Mouse (Mus musculus) 3134 (cell line): Measurements from ENCODE around the gene Cenpq.

Experiments used
- DNase-seq: peaks from one replicate; pipeline ENCODE4 v3.0.0-alpha.2; 2011; ENCODE audit warnings: low spot score; ENCODE audit not compliant: insufficient read length; ENCODE audit errors: extremely low read depth

Gene Cenpq

DNA sequence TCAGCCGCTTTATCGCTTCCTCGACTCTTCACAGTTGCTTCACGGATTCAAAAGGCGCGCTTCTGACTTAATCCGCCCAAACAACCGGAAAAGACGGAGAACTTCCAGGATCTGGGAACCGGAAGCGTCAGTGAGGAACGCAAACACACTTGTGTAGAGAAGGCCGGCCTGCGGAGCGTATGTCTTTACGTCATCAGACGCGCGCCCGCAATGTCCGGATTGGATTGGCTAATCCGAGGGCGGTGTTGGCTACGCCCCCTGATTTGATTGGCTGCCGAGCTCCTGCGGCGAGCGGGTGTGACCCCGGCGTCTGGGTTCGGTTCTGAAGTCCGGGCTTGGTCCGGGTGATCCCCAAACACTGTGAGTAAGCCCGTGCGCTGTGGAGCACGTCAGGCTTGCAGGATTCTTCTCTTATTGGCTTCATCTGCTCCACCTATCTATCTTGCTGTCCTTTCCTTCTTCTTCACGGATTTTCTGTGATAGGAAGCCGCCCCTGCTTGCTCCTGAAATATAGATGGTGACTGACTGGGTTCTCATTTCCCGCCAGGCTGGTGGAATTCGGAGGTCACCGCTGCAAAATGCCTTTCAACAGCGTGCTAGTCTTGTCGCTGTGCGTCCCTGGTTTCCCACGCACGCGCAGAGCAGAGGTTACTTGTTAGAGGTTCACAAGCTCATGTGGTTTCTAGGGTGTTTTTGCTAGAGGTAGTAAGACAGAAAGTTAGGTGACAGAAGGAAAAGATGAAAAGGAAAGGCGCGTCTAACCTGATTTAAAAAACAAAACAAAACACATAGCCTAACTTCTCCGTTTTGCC, at the start of gene Cenpq, which contains the start of gene Mut:
Gene Cenpq, minus strand, starts transcription at position 628 of the 812 bp plus-strand sequence.
Gene Mut, plus strand, starts transcription at position 266 of the 812 bp plus-strand sequence.
- peak; percentile 98 for DNase-seq

DNA sequence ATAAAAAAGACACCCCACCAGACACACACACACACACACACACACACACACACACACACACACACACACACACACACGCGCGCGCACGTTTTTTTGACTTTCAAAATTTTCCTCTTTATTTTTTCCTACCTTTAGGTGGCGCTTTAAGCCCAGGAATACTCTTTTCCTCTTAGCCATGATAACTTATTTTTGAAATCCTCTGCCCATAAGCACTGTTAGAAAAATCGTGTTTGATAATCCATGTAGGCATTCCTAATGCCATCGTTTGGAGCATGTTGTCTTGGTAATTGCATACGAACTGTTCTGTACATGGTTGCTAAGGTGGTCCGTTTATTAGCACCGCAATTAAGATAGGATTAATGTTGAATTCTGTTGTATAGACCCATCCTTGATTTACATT, 43.1 kb upstream of the Cenpq start:
- peak; percentile 8 for DNase-seq

DNA sequence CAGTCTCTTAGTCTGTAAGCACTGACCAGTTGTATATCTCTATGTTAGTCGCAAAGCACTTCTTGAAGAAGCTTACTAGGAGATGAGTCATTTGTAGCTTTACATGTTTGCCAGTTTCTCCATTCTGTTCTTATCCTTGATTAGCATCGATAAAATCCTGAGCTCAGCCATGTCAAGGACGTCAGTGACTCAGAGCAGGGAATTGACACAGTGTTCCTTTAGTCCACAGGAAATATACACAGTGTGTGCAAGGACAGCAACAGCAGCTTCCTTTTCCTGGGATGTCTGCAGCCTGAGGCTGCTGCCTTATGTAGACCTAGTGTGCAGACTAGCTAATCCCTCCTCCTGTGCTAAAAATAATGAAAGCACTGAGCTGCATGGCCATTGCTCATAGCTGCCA, 13.7 kb upstream of the Cenpq start:
- peak; percentile 30 for DNase-seq

DNA sequence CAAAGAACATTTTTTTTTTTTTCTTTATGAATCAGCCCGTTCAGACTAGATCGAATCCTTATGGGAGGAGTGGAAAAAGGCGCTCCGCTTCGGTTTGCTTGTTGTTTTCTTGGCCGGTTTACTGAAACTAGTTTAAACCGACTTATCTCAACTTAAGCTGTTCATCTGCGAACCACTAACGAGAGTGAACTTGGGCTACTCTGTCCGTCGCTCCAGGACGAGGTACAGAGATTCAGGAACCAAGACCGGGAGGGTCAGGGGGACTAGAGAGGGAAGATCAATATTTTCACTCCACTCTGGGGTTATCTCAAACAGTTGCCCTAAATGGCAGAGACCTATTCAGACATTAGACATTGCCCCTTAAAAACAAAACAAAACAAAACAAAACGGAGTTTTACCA, 862 bp downstream of the Cenpq start:
- DNase-seq, result no peak

DNA sequence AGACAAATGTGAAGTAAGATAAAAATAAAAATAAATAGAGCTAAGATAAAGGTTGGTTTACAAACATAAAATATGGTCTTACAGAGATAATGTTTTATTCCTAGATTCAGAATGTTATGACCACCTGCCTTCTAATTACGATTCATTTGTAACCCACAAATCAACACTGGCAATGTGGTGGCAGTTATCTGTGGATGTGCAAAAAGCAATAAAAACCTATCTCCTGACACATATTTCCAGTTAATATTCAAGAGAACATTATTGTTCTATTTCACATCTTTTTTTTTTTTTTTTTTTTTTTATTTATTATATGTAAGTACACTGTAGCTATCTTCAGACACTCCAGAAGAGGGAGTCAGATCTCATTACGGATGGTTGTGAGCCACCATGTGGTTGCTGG, 19.3 kb downstream of the Cenpq start:
- DNase-seq, result no peak

DNA sequence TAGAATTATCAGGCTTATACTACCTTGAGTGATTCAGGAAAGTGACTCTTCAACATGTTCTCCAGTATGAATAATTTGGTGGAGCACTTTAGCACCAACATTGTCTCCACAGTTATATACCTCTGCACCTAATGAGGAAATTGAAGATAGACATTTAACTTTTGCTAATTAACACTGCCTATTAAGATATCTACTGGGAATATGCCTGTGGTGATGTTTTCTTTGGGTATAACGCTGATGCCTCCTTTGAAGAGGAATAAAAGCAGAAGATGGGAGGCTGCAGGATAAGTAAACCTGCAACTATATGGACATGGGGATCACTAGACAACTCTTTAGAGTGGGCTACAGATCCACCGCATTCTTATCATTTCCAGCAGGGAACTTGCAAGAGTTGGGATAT, 20.6 kb downstream of the Cenpq start, which contains the start of gene Glyatl3:
Gene Glyatl3, minus strand, starts transcription at position 101 of the 400 bp plus-strand sequence.
- no peak for DNase-seq

DNA sequence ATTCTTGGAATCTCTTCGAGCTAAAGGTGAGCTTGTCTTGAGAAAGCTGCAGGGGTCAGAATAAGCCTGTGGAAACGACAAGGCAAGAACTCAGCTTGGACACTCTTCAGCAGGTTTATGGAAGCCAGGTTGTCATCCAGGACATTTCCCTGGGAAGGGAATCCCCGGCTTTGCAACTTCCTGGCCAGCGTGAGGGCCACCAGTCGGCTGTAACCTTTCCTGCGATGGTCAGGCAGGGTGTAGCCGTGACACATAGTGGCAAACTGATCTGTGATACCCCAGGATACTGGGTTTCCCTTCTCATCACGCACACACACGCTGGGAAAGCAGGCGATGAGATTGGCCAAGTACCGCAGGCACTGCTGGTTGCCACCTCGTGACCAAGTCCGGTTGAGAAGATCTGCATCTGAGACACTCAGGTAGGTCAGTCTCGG, 30.1 kb downstream of the Cenpq start:
- DNase-seq, result no peak

DNA sequence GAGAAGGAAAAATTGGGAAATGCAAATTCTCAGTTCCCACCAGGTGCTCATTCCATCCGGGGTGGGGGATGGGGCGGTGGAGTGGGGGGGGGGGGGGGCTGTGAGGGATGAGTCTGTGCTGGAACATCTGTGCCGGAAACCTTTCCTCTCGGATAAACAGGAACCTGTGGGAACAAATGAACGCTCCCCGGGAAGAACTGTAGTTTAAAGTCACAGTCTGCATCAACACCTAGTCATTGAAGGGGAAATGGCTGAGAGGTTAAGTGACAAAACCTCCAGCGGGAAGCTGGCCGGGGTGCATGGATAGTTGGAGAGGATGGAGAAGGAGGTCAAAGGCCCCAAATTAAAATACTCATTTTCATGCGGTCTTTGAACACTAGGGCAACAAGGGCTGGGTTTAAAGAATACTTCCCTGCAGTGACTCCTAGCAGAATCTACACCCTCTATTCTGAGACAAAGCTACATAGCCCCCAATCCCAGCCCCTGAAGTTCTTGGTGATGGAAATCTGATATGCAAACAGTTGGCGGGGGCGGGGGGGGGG, 30.7 kb downstream of the Cenpq start:
- no peak for DNase-seq

DNA sequence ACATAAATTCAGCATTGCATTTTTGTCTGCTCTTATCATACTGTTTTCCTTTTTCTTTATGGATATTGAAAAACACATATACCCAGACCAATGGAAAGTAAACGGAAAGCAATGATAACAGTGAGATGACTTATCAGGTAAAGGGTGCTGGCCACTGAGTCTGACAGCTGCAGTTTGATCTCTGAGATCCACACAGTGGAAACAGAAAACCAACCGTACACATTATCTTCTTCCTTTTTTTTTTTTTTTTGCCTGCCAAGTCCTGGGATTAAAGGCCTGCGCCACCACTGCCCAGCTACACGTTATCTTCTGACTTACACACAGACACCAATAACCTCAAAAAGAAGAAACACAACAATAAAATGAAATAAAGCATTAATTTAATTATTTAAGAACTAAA, 31.5 kb downstream of the Cenpq start:
- DNase-seq, result no peak

DNA sequence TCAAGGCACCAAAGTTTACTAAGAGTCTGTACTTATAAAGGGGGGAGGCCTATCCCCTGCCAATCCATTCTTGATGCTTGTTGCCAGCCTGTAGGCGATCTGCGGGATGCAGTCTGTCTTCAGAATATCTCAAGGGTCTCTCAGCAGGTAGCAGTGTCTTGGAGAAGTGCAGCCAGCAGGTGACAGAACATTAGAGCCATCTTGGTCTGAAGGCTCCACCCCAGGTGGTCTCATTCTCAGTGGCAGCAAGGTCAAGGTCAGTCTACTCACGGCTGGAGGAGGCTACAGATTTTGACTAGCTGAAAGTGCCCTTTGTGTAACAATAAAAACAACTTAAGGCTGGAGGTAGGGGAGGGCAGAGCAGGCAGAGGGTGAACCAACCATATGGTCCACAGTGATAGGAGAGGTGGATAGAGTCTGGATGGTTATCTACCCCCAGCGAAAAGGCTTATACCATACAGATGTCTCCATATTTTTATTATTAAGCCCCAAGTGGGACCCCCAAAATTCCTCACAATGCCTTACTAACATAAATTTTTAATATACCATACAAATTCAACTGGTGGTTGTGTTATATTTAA, 35.0 kb downstream of the Cenpq start:
- no peak for DNase-seq

DNA sequence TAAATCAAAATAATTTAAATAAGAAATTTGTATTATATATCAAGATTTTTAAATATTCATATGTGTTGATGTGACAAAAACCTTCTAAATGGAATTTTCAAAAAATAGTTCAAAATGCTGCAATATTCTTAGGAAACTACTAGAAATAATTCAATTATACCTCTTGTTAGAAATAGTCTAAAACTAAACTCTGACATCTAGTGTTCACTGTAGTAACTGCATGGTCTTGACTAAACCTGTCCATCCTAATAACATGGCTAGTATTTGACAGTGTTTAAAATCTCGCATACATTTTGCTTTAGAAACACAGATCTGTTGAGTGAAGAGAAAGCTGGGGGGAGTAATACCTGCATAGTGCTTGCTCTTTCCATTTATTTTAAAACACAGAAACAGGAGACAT, 38.0 kb downstream of the Cenpq start:
- no peak for DNase-seq

DNA sequence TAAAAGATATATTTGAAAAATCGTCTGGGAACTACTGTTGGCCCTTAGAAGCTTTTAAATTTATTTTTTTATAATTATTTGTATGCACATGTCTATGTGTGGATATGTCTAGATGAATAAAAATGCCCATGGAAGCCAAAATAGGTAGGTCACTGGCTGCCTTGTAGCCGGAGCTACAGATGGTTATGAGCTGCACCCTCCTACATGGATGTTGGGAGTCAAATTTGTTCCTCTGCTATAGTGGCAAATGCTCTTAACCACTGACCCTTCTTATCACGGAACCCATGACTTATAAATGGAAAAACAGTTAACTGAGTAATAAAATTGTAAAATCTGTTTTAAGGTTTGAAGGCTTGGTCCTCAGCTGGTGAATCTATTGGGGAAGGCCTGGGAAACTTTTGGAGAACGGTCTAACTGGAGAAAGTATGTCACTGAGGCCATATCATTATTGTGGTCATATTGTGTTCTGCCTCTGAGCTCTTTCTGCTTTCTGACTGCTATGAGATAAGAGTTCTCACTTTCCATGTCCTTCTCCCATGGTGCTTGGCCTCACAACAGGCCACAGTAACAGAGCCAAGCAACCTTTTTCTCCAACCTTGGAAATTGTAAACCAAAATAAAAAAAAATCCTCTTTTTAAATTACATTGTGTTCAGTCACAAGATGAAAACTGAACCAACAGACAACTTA, 46.9 kb downstream of the Cenpq start:
- DNase-seq, result no peak

DNA sequence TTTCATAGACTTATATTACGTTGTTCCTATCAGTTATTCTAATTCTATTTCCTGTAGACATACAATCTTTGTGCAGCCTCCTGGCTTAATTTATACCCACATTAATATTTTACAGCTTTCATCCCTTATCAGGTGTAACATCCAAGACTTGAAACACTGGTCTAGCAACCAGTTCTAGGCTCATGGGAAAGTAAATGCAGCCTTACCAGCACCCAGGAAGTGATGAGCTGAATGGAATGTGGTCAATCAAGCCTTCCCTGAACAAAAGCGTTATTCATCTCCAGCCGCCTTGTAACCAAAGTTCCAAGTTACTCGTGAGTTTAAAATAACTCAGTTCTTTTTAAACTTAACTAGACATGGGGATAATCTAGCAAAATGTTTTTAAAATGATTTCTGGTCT, 49.7 kb downstream of the Cenpq start:
- DNase-seq, result no peak

DNA sequence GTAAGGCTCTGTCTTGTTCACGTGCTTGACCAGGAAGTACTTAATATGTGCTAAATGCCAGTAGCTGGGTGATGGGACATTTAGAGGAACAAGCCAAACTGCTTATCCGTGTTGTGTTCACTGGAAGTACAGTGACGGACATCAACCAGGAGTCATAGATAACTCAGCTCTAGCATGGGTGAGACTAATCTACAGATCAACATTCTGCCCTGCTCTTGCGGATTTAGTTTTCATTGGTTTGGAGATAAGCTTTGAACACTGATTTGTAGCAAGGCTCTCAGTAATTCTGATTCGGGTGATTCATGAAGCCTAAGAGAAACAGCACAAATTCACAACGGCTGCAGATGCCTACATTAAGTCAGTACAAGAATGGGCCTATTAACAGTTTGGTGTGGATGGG, 52.7 kb downstream of the Cenpq start:
- no peak for DNase-seq

DNA sequence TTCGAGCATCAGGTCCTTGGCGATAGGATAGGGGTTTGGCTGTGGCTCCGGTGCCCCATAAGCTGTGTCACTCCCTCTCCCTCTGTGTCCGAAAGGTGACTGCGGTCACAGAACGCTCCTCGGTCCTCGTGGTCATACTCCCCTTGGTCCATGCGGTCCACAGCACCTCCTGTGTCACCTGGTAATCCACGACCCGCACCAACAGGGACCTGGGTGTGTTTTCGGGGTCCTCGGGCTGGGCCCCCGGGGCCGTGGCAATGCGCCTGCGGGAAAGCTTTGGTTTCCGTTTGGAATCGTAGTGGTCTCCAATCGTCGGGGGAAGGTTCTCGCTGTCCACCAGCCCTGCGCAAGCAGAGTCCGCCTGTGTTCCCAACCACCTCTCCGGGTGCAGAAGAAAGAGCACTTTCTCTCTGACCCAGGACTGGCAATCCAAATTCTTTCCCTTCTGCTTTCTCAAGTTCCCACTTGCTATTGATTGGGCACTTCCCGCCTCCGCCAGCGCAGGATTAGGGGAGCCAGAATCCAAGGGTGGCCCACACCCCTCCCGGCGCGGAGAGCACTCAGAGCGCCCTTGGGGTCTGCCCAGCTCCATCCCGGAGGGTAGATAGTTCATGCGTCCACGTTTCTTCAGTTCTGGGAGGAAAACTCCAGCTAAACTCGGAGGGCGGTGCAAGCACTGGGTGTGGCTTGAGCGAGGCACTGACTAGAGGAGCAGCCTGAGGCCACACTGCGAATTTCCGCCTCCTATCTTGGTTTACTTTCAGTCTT, 54.7 kb downstream of the Cenpq start, which contains the start of gene 9130008F23Rik:
Gene 9130008F23Rik, minus strand, starts transcription at position 636 of the 768 bp plus-strand sequence.
- peak; percentile 89 for DNase-seq

DNA sequence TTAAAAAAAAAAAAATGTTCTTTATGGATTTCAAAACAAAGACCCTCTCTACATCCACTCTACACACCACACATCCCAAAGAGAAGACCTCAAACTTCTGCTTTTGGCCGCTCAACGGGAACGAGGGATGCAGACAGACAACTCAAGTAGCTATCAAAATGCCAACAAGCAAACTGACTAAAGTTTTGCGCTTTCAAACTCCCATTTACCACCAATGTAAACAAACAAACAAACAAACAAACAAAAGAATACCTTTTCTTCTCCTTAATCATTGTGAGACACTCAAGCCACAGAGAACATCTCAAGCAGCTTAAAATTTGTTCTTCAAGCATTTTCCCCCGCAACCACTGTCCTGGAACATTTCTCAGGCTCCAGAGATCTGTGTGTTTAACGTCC, 55.3 kb downstream of the Cenpq start:
- DNase-seq, result no peak

DNA sequence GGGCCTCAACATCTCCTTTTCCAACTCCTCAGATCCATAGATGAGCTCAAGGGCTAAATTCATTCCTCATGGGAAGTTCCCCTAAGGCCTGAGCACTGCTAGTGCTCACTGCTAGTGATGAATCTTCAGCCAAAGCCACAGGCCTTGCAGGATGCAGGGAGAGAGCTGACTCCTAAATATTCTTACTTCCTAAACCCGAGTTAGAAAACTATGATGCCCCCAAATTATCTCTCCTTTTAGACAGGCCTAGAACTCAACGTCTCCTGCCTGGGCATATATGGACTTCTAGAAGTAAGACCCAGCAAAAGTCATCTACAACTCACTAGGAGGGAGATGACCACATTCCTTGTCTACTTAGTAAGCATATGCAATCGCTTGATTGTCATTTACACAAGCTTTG, 57.1 kb downstream of the Cenpq start:
- DNase-seq, result peak; percentile 28

DNA sequence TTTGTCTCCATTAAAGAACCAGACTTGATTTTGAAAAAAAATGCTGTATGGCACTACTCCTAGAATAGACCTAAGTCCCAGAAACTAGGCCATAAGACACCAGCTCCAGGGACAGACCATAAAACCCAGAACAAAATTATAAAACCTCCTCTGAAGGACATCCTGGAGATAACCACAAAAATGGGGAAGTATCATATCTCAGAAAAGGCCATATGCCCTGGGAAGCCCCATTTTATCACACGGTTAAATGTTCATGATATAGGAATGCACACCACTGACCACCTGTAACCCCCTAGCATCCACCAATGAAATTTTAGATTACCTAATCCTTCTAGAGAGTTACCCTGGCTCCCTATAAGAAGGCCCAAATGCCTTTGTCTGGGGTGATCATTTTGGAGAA, 59.3 kb downstream of the Cenpq start:
- no peak for DNase-seq

DNA sequence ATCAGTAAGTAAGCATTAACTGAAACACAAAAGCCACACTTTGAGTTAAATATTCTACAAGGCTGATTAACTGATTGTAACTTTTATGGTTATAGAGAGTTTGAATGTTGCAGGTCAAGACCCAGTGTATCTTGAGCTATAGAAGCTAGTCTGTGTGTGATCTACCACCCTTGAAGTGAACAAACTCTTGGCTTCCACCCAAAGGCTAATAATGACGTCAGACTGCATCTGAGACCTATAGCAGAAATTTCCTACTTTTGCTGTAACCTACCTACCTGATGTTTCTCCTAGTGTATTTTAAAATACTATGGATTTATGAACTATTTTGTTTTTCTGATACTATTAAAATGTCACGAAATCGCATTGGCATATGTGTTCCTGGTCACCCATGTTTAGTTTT, 60.1 kb downstream of the Cenpq start:
- no peak for DNase-seq

DNA sequence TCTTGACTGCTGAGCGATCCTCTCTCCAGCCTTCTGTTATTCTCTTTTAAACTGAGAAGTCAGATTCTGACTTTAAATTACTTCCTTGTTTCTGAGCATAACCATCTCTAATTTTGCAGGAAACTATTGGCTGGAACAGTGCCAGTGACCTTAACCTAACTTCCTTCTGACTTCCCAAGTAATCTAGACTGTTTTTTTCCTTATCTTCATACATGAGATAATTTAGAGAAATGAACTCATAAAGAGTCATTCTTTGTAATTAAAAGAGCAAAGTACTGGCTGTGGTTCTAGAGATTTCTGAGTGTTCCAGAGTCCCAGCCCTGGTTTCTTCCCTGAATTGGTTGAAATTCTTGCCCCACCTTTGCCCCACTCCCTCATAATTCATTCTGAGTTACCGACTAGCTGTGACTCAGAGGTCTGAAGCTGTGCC, 61.2 kb downstream of the Cenpq start:
- no peak for DNase-seq
